Mouse (Mus musculus): ENCODE data around the gene Akain1.

Gene Akain1

GRCm38 (mm10) chr17:69438990-69439491, at the start of gene Akain1:
Gene Akain1, plus strand, starts transcription at chr17:69439326.
- DNase-seq (ENCODE audit: low spot score), result peak; percentile 85

DNA sequence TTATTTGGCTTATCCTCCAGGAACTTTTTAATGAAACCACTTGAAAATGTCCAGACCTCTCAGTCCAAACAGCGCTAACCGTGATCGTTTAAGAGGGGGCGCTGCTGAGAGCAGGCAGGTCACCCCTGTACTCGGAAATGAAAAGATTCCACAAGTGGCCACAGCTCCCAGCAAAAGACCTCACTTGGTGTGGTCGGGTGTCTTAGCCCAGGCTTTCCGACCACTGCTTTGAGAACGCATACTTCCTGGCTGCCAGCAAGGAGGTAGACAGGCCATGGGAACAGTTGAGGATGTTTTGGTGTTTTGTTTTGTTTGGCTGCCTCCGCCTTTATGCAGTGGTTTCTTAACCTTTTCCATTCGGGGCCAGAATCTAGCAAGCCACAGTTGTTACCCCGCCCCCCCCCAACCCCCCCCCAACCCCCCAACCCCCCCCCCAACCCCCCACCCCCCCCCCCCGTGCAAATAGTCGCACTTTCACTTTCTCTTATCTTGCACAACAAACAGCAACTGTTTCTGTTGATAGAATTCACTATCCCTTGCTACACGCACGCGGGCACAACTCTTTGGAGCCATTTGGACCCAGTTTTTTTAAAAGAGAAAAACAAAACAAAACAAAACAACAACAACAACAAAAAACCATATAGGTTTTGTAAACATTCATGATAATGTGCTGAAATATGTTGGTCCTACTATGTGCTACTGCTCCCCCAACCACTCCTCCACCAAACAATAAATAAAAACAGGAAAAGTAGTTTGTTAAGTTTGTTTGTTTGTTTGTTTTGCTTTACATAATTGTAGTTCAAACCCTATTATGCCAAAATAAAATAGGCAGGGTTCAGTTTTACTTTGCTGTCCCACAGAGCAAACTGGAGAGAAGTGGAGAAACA, 42.7 kb upstream of the Akain1 start:
- peak; percentile 13 for DNase-seq (ENCODE audit: low spot score)

- DNase-seq (ENCODE audit: low spot score), result no peak
These were observed 42.0 kb upstream of the Akain1 start for GRCm38 (mm10) chr17:69397163-69397562.

GRCm38 (mm10) chr17:69398092-69398491, 41.0 kb upstream of the Akain1 start:
- DNase-seq (ENCODE audit: low spot score), result no peak

GRCm38 (mm10) chr17:69401146-69401545, 38.0 kb upstream of the Akain1 start:
- no peak for DNase-seq (ENCODE audit: low spot score)

DNA sequence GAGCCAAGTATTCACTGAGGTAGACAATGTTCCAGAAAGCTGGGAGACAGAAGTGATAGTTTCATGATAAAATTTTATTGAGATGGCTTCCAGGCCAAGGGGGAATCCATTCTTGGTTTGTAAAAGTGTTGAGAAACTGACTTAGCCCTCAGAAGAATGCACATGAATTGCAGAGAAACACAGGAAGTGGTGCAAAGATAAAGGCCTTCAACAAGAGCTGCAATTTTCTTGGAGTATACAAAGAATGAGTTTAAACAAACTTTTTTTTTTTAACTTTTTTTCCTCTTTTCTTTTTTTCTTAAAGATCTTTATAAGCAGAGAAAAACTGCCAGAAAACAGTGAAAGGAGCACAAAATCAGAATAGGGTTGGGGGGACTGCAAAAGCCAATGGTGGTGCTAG, 23.0 kb upstream of the Akain1 start:
- no peak for DNase-seq (ENCODE audit: low spot score)

GRCm38 (mm10) chr17:69416920-69417661, 22.0 kb upstream of the Akain1 start:
- DNase-seq (ENCODE audit: low spot score), result peak; percentile 95

- DNase-seq (ENCODE audit: low spot score), result no peak
These were observed 21.3 kb upstream of the Akain1 start for GRCm38 (mm10) chr17:69417724-69418373.

GRCm38 (mm10) chr17:69421592-69421991, 17.5 kb upstream of the Akain1 start:
- peak; percentile 72 for DNase-seq (ENCODE audit: low spot score)

GRCm38 (mm10) chr17:69437836-69438235, 1.3 kb upstream of the Akain1 start:
- DNase-seq (ENCODE audit: low spot score), result no peak

GRCm38 (mm10) chr17:69438486-69438885, 640 bp upstream of the Akain1 start:
- DNase-seq (ENCODE audit: low spot score), result no peak

DNA sequence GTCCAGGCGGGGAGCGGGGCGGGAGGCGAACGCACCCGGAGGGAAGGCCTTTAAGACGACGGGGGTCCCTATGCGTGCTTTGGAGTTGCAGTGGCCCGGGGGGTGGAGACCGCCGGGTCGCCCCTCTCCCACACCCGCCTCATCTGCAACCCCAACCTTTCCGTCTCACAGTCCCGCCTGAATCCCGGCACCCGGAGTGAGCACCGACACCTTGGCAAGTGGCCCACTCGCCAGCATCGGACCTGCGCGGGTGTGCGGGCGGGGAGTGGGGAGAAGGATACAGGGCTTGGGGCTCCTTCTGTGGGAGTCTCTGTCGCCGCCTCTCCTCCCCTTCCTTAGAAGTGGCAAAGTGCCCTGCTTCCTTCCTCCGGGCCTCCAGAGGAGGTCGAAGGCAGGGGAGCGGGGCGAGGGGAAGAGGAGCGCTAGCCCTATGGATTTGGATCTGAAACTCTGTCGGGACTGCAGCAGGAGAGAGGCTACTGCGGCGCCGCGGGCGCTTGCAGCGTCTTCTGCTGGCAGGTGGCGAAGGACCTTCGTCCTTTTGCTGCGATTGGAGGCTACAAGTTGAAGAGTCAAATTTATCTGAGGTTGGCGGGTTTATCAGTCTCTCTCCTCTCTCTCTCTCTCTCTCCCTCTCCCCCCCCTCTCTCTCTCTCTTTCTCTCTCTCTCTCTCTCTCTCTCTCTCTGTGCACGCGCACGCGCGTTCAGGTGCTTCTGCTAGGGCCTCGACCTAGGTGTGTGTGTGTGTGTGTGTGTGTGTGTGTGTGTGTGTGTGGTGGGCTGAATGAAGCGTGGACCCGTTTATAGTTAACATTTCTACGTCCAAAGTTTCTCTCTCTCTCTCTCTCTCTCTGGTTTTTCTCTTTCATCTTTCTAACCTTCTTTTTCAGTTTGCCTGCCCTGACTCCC, 700 bp downstream of the Akain1 start:
- DNase-seq (ENCODE audit: low spot score), result peak; percentile 29

DNA sequence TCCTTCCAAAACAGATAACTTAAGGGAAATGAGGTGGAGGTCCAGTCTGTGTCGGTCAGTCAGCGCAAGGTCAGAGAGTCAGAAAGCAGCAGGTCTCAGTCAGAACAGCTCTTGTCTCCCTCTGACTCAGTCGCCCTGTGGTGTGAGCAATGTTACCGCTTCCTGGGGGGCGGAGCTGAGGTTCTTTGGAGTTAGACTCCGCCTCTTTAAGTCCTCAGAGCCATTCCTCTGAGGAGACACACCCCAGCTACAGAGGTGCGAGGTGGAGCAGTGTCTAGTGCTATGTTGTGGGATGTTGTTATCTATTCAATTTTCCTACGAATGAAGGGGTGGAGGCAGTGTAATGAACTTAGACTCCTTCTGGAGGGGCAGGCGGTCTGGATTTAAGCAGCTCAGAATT, 1.9 kb downstream of the Akain1 start:
- DNase-seq (ENCODE audit: low spot score), result no peak

DNA sequence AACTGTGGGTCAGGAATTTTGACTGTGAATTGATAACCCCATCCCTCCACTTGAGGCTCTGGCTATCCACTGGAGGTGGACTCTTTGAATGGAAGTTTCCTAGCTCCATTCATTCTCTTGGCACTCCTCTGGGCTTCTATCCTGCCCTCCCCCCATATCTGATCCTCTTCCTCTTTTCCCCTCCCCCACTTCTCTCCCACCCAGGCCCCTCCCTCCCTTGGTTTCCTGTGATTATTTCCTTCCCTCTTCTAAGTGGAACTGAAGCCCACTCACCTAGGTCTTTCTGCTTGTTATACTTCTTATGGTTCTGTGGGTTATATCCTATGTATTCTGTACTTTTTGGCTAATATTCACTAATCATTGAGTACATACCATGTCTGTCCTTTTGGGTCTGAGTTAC, 9.6 kb downstream of the Akain1 start:
- DNase-seq (ENCODE audit: low spot score), result no peak

DNA sequence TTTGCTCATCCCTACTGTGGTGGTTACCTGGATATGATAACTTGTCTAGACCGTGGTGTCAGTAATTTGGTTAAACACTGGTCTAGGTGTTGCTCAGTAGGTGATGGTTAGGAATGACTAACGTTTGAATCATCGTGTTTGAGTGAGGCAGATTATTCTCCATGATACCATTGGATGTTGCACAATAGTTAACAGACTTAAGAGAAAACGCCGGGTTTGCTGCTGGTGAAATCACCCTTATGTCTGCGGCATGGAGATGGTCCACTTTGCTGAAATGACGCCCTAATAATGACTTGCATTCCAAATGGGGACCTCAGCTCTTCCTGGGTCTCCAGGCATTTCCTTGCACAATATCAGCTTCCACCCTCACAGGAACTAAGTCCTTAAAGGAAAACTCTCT, 22.6 kb downstream of the Akain1 start:
- DNase-seq (ENCODE audit: low spot score), result no peak

GRCm38 (mm10) chr17:69463037-69463436, 23.9 kb downstream of the Akain1 start:
- no peak for DNase-seq (ENCODE audit: low spot score)

GRCm38 (mm10) chr17:69471171-69471570, 32.0 kb downstream of the Akain1 start:
- DNase-seq (ENCODE audit: low spot score), result no peak

- no peak for DNase-seq (ENCODE audit: low spot score)
These were observed 33.3 kb downstream of the Akain1 start for GRCm38 (mm10) chr17:69472401-69472800.

DNA sequence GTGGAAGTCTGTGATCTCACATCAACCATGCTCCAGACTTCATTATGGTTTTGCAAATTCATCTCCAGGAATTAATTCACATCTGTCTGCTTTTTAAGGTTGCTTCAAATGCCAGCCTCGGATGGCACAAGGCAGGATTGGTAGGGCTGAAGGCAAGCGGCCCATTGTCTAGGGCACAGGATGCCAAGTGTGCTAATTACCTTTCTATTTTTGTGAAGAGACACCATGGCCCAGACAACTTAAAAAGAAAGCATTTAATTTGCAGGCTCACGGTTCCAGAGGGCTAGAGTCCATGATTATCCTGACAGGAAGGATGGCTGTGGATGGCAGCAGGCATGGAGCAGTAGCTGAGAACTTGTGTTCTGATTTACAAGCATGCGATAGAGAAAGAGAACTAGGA, 35.0 kb downstream of the Akain1 start:
- DNase-seq (ENCODE audit: low spot score), result no peak

DNA sequence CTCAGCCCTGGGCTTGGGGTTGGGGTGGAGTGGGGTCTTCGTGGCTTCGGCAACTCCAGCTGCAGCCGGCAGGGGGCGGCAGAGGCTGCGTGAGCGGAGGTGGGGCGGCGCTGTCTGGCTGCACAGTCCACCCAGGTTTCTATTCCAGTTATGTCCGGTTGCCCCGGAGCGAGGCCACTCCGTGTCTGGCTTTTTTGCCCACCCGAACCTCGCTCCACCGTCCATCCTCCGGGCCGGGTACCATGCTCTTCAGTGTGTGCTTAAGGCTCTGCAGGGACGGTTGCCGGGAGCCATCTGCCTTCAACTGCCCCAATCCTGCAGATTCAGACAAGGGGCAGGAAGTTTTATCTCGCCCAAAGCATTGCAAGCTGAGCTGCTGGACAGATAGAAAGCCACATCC, 36.3 kb downstream of the Akain1 start:
- DNase-seq (ENCODE audit: low spot score), result peak; percentile 81

DNA sequence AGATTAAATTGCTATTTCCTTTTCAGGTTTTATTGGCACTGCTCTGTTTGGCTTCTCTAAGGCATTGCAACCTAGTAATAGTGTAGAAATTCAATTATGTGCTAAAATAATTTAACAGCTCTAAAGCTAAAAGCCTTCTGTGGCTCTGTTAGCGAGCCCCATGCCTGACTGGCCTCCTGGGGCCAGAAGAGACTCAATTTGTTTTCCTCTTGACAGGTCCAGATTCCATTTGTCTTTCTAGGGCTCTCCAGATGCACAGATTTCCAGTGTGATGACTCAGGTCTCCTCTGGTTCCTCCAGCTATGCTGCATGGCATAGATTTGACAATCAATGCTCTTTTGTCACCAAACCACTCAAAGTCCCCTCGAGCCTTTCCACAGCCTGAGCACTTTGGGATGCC, 38.4 kb downstream of the Akain1 start:
- peak; percentile 28 for DNase-seq (ENCODE audit: low spot score)

Data from embryo, embryonic 10.5 days (tissue).